Mouse (Mus musculus) large intestine, adult 2 months (tissue): ENCODE data around the gene Pkig. TPM values are rescaled to one million over a fixed set of nuclear protein-coding genes. Genes with fewer than 3 reads are reported as not detected.
"Not testable (repeated sequence)": the region's sequence is repeated elsewhere in the genome, so short reads cannot be mapped to it uniquely, and the experiment has no call there.

ENCODE experiments used
- DNase-seq: peaks from one replicate; pipeline ENCODE4 v3.0.0-alpha.2; 2012; ENCODE audit warnings: low read depth, low spot score
- WGBS: fragments of 180-500 bp; shearing (Covaris S2); methylation state at CpG from one replicate; pipeline ENCODE4 v1.1.7; 2018; 5-methylcytosine and 5-hydroxymethylcytosine counted together
- polyA plus RNA-seq: library from polyadenylated mRNA; depleted of rRNA; stranded (reverse); fragments of >200 nt; gene quantifications from 2 replicates; pipeline ENCODE4 v1.2.3, GENCODE M21; 2012

Pkig gene
- polyA plus RNA-seq, 1 experiment: 107 TPM

DNA sequence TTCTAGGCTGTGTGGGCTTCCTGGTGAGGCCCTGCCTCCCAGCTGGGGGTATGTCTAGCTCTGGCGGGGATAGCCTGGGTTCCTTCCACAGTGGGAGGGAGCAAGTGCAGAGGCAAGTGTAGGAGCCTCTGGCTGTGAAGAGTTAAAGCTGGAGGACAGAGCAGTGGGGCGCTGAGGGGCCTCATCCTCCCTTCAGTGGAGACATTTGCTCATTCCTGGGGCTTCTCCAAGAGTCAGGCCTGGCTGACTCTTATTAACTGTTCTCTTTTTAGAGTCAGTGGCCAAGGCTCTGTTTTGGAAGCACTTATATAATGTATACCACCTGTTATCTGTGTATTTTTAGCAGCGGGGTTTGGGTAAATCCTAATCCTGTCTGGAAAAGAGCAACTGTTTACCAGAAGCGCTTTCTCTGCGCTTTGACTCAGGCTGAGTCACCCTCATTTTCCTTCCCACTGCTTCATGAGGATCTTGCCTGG lies 17.0 kb downstream of the Pkig start:
- 56% methylated on average over 5 of the region's 5 CpGs for WGBS
- no peak for DNase-seq

DNA sequence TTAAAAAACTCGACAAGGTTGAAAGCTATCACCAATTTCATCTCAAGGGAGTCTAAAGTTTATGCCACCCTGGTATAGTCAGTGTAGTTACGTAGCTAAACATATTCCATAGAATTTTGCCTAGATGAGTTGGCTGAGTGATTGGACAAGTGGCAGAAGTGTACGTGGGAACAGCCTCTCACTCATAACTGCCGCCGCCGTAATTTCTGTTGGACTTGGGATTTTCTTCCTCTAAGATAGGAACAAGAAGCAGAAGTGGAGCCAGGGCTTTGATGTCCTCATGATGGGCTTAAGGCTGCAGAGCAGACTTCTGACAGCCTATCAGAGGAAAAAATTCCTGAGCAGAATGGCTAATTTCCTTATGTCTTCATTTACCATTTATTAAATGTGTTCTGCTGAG lies 17.5 kb downstream of the Pkig start:
- no peak for DNase-seq
- WGBS: 55% methylated on average over 6 of the region's 6 CpGs

DNA sequence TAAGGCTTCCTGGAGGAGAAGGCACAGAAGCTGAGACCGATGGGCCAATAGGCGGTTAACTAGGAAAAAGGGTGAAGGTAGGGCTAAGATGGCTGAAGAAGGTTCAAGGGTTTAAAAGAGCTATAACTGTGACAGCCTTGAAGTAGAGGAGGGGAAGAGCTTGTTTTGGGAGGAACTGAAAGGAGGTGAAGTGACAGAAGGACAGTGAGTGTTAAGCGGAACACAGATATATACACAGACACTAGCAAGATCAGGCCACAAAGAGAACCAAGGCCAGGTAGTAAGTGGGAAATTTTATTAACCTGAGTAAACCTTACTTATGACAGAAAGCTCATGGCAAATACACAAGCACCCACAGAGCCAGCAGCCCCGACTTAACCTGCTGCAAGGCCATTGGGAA lies 18.1 kb downstream of the Pkig start:
- WGBS: 73% methylated on average over 4 of the region's 4 CpGs
- no peak for DNase-seq

DNA sequence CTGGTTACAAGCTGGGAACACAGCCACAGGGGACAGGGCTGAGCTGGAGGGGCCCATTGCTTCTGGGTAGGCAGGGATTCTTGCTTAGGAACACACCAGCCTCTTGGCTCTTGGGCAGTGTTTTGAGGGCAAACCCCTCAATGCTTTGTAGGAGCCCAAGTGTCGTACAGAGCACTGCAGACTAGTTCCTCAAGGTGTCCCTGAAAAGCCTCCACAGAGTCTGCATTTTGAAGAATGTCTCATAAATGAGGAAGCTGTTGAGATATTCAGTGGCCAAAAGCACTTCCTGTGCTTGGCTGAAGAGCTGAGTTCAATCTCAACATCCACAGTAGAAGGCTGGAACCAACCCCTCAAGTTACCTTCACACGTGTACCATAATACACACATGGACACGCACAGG lies 18.6 kb downstream of the Pkig start:
- WGBS: 86% methylated on average over 3 of the region's 3 CpGs
- no peak for DNase-seq

DNA sequence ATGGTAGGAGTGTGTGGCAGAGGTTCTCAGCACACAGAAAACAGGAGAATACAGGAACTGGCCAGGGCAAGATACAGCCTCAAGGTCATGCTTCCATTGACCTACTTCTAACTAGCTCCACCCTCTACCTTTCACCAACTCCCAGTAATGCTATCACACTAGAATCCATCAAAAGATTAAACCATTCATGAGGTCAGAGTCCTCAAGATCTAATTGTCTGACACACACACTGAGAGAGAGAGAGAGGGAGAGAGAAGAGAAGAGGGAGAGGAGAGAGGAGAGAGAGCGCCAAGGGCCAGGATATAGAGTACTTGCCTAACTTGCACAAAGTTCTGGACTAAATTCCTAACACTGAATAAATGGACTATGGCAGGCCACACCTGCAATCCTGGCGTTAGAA lies 24.2 kb downstream of the Pkig start:
- DNase-seq: no peak
- 56% methylated on average over 2 of the region's 2 CpGs for WGBS

DNA sequence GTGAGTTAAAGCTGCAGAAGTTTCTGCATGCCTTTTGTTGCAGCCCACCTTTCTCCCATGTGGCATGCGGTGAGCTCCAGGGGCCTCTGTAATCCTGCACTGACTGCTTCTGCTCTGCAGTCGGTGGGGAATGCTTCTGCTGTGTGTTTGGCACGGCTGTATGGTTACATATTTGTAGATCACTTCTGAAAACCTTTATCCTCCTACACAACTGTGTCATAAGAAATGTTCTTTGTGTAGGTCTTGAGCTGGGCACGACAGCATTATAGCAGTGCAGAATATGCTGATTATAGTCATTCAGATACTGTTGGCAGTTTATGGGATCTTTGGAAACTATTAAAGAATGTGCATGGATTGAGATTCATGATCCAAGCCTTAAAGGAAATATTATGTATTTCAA lies 27.1 kb downstream of the Pkig start:
- 38% methylated on average over 4 of the region's 4 CpGs for WGBS

DNA sequence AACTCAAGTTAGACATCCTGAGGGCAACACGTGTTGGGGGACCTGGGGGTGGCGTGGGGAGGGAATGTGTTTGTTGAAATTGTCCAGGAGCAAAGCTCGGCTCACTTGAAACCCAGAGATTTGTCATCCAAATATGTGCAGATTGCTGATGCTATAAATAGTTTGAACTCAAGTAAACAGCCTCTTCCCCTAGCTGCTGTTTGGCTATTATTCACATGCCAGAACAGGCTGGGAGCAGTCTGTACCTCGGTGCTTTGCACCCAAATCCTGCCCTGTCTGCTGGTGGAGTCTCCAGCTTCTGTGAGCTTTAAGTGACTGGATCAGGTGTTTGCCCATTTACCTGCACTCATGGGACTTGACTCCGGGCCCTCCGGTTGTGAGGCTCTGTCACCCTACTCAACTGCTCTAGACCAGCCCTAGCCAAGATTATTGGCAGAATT lies 27.6 kb downstream of the Pkig start:
- WGBS: 40% methylated on average over 6 of the region's 6 CpGs
- no peak for DNase-seq

More for the DNA sequence above, 27.1 kb downstream of the Pkig start:
- DNase-seq: no peak

DNA sequence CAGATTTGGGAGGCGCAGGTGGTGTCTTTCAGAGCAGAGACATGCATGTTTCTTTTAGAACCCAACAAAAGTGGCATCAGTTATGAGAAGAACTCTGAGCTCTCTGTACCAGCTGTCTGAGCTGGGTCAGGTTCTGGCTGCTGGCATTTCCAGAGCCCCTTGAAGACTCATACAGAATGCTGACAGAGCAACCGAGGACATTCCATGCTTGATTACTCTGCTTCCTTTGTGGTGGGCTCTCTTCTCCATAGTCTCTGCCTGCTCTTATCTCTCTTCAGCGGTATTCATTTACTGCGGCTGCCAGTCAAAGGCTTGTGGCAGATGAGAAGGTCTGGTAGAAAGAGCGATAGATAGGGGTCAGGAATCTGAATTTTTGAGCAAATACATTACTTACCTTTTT lies 28.0 kb downstream of the Pkig start:
- WGBS: 81% methylated on average over 5 of the region's 5 CpGs
- no peak for DNase-seq

DNA sequence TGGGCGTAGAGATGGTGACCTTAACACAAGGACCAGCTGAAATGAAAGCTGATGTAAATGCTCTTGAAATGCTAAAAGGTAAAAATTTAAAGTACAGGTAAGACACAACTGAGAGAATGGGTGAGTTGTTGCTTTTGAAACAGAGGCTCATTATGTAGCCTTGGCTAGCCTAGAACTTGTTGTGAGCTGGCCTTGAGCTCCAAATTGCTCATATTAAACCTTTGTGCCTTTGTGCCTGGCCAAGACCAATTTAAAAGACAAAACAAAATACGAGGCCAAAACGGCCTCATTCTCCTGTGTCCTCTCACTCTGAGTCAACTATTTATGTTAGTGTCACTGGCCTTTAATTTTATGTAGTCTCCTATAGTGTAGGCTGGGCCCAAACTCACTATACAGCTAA lies 28.7 kb downstream of the Pkig start:
- no peak for DNase-seq
- 51% methylated on average over 3 of the region's 3 CpGs for WGBS

DNA sequence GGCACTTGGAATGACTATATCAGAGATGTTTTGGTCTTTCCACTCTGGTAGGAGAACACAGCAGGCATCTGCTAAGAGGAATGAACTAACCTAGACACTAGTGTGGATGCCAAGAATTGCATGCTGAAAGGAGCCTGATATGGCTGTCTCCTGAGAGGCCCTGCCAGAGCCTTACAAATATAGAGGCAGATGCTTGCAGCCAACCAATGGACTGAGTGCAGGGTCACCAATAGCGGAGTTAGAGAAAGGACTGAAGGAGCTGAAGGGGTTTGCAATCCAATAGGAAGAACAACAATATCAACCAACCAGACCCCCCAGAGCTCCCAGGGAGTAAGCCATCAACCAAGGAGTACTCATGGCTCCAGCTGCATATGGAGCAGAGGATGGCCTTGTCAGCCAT lies 30.2 kb downstream of the Pkig start:
- 100% methylated on average over 1 of the region's 1 CpGs for WGBS
- DNase-seq: not testable (repeated sequence)

DNA sequence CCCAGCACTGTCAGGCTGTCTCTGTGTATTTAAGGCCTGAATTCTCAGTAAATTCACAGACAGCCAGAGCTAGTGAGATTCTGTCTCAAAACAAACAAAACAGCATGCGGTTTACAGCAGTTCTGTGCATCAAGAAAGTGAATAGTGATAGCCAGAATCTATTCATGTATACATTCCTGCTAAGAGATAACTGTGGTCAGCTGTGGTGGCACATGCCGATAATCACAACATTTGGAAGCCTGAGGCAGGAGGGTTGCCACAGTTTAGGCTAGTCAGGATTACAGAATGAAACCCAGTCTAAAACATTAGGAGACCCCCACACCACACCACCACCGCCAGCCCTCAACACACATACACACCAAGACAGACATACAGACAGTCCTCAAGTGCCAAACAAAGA lies 31.6 kb downstream of the Pkig start:
- 76% methylated on average over 3 of the region's 3 CpGs for WGBS

DNA sequence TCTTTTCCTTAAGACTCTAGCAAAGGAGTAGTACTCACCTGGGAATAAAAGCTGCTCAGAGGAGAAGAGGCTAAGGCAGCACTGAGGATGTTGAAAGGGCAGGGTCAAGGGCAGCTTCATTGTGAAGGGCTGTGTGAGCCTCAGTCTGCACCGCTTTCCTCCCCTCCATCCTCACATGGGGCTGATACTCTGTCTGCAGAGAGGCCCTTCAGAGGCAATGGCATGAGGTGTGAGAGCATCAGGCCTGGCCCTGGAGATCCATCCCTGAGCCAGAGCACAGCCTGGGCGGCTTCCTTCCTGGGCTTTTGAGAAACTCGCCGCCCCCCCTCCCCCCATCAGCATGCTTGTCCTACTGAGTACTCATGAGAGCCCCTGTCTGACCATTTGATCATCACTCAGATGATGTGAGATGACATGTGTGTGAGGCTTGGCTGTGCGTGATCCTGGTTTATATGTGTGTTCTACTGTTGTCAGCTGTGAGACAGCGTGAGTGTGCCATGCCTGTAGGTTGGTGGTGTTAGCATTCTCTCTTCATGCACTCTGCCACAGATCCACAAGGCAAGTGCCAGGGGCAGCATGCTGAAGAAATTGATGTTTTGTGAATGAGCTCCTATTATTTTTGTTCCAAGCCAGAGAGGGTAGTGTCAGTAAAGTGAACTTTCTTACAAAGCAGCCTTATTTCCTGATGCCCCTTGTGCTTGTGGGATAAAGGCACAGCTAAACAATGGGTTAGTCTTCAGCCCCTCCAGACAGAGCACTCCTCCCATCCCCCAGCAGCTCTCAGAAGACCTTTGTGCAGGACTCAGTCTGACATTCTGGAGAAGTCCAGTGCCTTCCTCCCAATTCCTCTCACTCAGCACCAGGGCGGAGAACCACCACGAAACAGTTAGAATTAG lies 32.5 kb downstream of the Pkig start:
- WGBS: 89% methylated on average over 8 of the region's 8 CpGs
- no peak for DNase-seq

More for the DNA sequence above, 31.6 kb downstream of the Pkig start:
- DNase-seq: no peak

DNA sequence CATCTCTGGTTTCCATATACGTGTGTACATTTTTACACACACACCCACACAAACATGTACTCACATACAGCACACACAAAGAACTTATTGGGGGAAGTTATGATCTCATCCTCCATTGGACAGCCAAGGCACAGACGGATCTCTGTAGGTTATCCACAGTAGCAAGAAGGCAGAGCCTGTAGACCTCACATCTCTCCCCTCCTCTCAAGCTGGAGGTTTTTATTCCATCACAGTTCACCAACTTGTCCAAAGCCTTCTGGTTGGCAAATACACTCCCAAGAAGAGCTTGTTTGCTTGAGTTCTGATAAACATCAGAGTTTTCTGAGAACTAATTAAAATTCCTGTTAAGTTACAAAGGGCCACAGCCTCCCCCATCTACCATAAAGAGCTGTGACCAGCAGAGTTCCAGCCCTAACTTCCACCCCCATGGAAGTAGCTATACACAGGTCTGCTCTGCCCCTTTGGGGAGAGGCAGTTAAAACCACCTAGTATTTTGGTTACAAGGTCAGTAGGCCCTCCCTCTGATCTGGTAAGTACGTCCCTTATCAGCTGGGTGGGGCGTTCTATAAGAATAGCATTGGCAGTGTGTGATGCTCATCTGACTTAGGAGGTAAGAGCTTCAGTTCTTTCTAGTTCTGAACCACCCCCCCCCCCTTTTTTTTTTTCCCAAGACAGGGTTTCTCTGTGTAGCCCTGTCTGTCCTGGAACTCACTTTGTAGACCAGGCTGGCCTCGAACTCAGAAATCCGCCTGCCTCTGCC lies 33.8 kb downstream of the Pkig start:
- WGBS: 68% methylated on average over 6 of the region's 6 CpGs
- DNase-seq: no peak

DNA sequence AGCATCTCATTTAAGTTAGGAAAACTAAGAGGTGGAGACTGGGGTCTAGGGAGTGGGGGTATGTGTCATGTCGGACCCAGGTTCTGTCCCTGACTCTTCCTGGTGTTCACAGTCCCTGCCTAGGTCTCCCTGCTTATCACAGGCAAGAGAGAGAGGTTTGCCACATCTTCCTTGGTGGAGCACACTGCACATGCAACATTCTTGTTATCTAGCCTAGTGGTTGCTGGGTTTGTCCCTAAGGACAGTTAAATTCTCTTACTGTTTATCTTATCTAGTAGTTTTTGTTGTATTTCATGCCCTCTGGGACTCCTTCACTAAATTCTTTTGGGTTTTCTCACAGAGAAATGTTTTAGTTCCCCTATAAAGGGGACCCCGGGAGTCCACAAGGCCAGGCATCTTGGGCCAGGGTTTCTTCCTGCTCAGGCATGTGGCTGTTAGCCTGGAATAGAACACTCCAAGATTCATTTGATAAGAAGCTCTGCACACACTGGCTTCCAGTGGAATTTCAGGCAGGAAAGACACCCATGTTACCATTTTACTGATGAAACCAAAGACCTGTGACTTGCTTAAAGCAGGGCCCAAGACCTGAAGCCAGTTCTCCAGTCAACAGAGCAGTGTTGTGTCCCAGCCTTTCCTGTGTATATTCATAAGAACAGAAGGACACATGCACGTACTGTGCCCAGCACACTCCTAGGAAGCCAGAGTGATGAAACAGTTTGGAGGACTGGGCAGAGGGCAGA lies 34.9 kb downstream of the Pkig start:
- 71% methylated on average over 3 of the region's 3 CpGs for WGBS
- DNase-seq: no peak

DNA sequence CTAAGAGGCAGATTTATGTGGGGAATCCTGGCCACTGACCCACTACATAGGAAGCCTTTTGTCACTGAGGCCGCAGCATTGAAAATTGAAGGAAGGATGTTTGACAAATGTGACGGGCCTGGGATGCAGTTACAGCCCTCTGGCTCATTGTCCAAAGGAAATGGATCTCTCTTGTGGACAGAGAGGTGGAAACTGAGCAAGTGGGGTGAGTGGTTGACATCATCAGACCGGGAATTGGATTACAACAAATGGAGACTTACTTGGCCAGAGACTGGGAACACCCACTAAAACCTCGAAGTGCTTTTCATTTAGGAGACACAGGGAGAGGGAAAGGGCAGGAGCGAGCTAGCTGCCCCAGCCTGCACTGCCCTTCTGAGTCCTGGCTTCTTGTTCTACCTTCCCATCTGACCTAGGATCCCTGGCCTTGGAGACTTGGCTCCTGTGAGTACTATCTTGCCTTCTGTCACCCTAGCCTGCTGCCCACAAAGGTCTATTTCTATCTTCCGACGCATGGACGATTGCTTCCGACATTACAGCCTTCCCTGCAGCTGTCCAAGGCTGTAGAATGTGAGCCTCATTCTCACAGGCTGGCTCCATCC lies 35.6 kb downstream of the Pkig start:
- WGBS: 62% methylated on average over 9 of the region's 9 CpGs
- DNase-seq: no peak

DNA sequence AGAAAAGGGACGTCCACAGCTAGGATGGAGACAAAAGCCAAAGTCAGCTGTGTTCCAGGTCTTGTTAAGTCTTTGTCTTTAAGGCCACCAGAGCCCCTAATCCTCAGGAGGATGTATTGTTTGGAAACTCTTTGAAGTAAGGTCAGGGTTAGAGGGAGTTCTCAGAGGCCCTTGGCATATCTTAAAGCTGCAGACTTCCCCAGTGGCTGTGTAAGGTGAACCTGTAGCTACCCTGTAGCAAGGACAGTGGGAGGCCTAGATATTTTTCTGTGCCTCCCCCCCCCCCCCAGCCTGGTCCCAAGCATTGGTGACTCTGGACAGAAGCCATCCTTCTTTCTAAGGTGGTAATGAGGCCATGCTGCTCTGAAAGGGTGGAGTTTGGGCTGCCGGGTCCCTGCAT lies 38.6 kb downstream of the Pkig start:
- DNase-seq: no peak
- 80% methylated on average over 2 of the region's 2 CpGs for WGBS

DNA sequence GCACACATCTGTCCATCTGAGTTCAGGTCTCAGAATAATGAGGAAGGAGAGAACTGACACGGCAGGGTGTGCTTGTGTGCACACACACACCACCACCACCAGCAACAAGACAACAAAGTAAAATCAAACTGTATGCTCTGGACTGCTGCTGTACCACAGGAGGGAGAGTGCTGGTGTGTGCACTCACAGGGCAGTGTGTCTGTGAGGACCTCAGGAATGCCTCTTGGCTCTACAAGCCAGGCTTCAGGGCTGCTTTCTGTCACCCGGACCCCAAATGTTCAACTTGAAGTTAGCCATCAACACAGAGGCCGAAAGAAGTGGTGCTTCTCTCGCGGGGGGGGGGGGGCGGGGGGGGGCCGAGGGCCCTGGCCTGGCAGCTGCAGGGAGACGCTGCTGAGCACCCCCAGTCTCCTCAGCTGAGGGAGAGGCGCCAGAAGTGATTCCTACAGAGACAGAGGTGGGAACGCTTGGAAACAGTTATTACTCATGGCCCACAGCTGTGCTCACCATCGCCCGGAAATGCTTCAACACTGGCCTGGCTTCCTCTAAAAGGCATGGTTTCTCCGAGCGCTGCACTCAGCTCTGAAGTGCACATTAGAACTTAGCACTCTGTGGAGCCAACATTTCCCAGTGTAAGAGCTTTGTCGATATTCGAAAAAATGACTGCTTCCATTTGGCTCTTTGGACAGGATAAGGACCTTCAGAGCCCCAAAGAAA lies 39.7 kb downstream of the Pkig start:
- WGBS: 37% methylated on average over 15 of the region's 16 CpGs
- DNase-seq: no peak

DNA sequence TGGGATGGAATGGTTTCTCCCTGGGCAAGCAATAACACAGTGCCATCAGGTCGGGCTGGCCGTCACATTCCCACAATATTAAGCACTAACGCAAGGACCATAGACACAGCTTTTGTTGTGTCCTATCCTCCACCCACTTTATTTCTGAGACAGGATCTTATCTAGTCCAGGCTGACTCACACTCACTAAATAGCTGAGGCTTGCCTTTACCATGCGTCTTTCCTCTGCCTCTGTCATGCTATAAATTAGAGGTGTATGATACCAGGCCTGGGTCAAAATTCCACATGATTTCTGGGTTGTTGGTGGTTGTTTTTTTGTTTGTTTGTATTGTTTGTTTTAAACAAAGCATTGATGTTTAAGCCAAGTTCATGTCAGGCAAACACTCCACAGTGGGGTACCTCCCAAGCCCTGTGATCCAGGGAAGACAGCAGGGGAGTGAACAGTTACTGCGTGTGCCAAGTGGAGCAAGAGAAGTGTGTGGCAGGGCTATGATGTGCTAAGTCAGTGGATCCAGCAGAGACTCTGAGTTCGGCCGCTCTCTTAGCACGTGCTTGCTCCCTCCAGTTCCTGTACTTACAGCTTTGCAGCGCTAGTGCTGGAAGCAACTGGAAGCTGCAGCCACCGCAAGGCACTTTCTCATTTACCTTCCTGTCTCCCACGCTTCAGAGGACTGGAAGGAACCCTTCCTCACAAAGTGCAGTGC lies 41.0 kb downstream of the Pkig start:
- WGBS: 85% methylated on average over 11 of the region's 11 CpGs
- DNase-seq: no peak

DNA sequence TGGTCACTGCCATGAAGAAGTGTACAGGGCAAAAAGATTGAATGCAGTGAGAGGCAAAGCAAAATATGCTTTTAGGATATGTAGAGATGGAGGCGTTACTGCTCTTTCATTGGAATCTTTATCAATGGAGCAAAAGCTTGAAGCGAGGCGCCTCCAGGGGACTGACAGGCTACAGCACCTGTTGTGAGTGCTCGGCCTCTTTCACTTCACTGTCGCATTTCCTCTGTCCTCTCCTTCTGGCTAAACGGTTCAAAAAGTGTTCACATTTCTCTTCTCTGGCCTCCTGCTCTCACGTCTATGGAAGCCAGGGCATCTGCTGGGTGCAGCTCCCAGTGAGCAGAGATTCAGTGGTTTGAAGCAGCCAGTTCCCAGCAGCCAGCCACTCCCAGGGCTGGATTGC lies 44.2 kb downstream of the Pkig start:
- 74% methylated on average over 7 of the region's 7 CpGs for WGBS
- DNase-seq: no peak
